Mouse (Mus musculus) adrenal gland, adult 18-20 months (tissue): Measurements from ENCODE around the gene Mib2. TPM values are rescaled to one million over a fixed set of nuclear protein-coding genes. Genes with fewer than 3 reads are reported as not detected.
"Not testable (repeated sequence)": the region's sequence is repeated elsewhere in the genome, so short reads cannot be mapped to it uniquely, and the experiment has no call there.

Experiments used
- DNase-seq, 2 experiments: peaks; one replicate each; pipeline ENCODE4 v3.0.0; 2021 to 2022; ENCODE audit warnings: low spot score in 2 of 2
- total RNA-seq, 2 experiments: library from RNA; stranded (reverse); gene quantifications; 1 replicate in 1 of 2; 2 replicates in 1 of 2; pipeline ENCODE4 v1.2.3; 2021

The Mib2 gene
- total RNA-seq, 2 experiments from 2014 or later = 57.1 to 59.7 TPM

GRCm38 (mm10) chr4:155672082-155672481 is 3.1 kb upstream of the Mib2 start:
- DNase-seq = no peak

GRCm38 (mm10) chr4:155670236-155670635 is 1.2 kb upstream of the Mib2 start:
- DNase-seq = not testable (repeated sequence)

GRCm38 (mm10) chr4:155669598-155670075 is 639 bp upstream of the Mib2 start:
- DNase-seq = no peak

- no peak for DNase-seq
Measured at GRCm38 (mm10) chr4:155666903-155667302, 2.1 kb downstream of the Mib2 start.

GRCm38 (mm10) chr4:155660641-155661040 is 8.4 kb downstream of the Mib2 start:
- peak in 1 of 2 experiments; percentile 31 for DNase-seq

GRCm38 (mm10) chr4:155658961-155659360 is 10.0 kb downstream of the Mib2 start:
- DNase-seq = no peak

GRCm38 (mm10) chr4:155656214-155656751 is 12.7 kb downstream of the Mib2 start:
- no peak for DNase-seq

- DNase-seq = no peak
Measured at GRCm38 (mm10) chr4:155654456-155655298, 14.3 kb downstream of the Mib2 start.

- DNase-seq = no peak
Measured at GRCm38 (mm10) chr4:155654183-155654455, 14.9 kb downstream of the Mib2 start.

- no peak for DNase-seq
Measured at GRCm38 (mm10) chr4:155653451-155654182, 15.4 kb downstream of the Mib2 start.

- no peak for DNase-seq
Measured at GRCm38 (mm10) chr4:155653086-155653450, 15.9 kb downstream of the Mib2 start, which contains the start of gene Mmp23. Gene Mmp23, minus strand, starts transcription at chr4:155653384.

- no peak for DNase-seq
Measured at GRCm38 (mm10) chr4:155652283-155653085, 16.5 kb downstream of the Mib2 start.

- DNase-seq = no peak
Measured at GRCm38 (mm10) chr4:155651553-155652269, 17.3 kb downstream of the Mib2 start.

- DNase-seq = no peak
Measured at GRCm38 (mm10) chr4:155649355-155649754, 19.6 kb downstream of the Mib2 start.

GRCm38 (mm10) chr4:155645721-155646120 is 23.3 kb downstream of the Mib2 start:
- DNase-seq = no peak

- DNase-seq = not testable (repeated sequence)
Measured at GRCm38 (mm10) chr4:155645308-155645707, 23.7 kb downstream of the Mib2 start, which contains the start of gene Gm10563. Gene Gm10563, minus strand, starts transcription at chr4:155645408.

- DNase-seq = no peak
Measured at GRCm38 (mm10) chr4:155643531-155643930, 25.5 kb downstream of the Mib2 start.

- DNase-seq = no peak
Measured at GRCm38 (mm10) chr4:155635766-155636499, 33.1 kb downstream of the Mib2 start.

- no peak for DNase-seq
Measured at GRCm38 (mm10) chr4:155630267-155630666, 38.7 kb downstream of the Mib2 start.
